Mouse (Mus musculus) stomach, postnatal 0 days (tissue): Measurements from ENCODE around the gene 4933415A04Rik.

ENCODE experiments used
- CTCF ChIP-seq: IDR thresholded peaks from 2 replicates; pipeline ENCODE4 v1.5.1; 2016; ENCODE audit warnings: antibody characterized with exemption, low read depth, mild to moderate bottlenecking, moderate library complexity
- EP300 ChIP-seq: optimal IDR thresholded peaks from 2 replicates; pipeline ENCODE3; 2016; ENCODE audit warnings: antibody characterized with exemption

GRCm38 (mm10) chr11:43548148-43548547, 38.7 kb upstream of the 4933415A04Rik start:
- TF ChIP-seq CTCF (no peak), EP300 (no peak)
